Mouse (Mus musculus) central nervous system, embryonic 18 days (tissue): ENCODE measurements around the gene Dtwd1. TPM values are rescaled to one million over a fixed set of nuclear protein-coding genes. Genes with fewer than 3 reads are reported as not detected.

ENCODE experiments used
- polyA plus RNA-seq: library from polyadenylated mRNA; depleted of rRNA; stranded (reverse); fragments of >200 nt; gene quantifications from 2 replicates; pipeline ENCODE4 v1.2.3, GENCODE M21; 2012; rRNA removed

The Dtwd1 gene
- 13.7 and 15.8 TPM in 2 replicates for polyA plus RNA-seq

GRCm38 (mm10) chr2:126151855-126152571, at the start of gene Dtwd1, which contains the start of gene Fam227b:
Gene Dtwd1, plus strand, starts transcription at chr2:126152141.
Gene Fam227b, minus strand, starts transcription at chr2:126152004.

GRCm38 (mm10) chr2:126214800-126215199, 62.9 kb downstream of the Dtwd1 start, which contains the start of gene Gm17555:
Gene Gm17555, plus strand, starts transcription at chr2:126215100.

Other genes starting within 250 kb of the Dtwd1 start
- gene Fgf7, start 117.5 kb upstream of the Dtwd1 start, polyA plus RNA-seq = 1.6 and 2.9 TPM in 2 replicates
- gene Fam227b, start 137 bp upstream of the Dtwd1 start, polyA plus RNA-seq = 0.03 and 0.05 TPM in 2 replicates
- gene Gm17555, start 63.0 kb downstream of the Dtwd1 start, polyA plus RNA-seq = not detected in 2 replicates